Mouse (Mus musculus) embryo, embryonic 10.5 days (tissue): Measurements from ENCODE around the gene 4930402F06Rik.

Source experiments
- DNase-seq: peaks from one replicate; pipeline ENCODE4 v3.0.0-alpha.2; 2015; ENCODE audit warnings: low spot score

4930402F06Rik gene

GRCm38 (mm10) chr2:35397096-35397495 is at the start of gene 4930402F06Rik:
TSS of gene 4930402F06Rik (minus strand) at chr2:35397175.
- DNase-seq, result no peak

DNA sequence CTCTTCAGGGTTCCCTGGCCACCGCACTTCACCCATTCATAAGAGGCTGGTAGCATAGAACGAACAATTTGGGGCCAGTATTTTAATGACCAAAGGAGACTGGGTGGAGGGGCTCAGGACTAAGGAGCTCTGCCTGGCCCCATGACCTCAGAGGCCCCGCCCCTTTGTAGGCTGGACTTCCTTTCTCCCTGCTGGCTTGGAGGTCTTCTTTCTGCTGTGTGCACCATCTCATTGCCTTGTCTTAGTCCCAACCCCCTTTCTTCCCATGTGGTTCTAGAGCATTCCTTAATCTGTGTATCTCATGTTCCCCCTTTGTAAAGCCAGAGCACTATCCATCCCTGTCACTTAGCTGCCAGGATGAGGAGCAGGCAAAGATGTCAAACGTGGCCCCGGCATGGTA is 49.3 kb upstream of the 4930402F06Rik start:
- DNase-seq, result no peak

GRCm38 (mm10) chr2:35445610-35446009 is 48.6 kb upstream of the 4930402F06Rik start:
- DNase-seq, result no peak

DNA sequence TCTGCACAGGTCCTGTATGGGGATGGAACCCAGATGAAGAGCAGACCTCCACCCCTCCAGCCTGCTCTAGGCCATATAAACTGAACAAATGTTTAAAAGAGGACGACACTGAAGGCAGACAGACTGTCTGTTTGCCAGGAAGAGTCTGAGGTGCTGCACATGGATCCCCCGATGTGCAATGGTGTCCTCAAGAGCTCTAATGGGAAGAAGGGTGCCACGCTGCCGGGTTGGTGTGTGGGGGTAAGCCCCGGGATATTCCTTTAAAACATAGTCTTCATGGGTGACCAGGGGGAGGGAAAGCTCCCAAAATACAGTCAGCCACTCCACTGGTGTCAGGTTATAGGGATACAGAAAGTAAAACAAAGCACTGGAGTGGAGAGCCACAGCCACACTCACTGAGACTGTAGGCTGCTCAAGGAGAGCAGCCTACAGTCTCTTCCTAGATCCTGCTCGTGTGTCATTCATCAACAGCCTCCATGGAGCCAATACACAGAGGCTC is 47.8 kb upstream of the 4930402F06Rik start:
- DNase-seq, result no peak

- no peak for DNase-seq
Measured at GRCm38 (mm10) chr2:35443981-35444763, 47.2 kb upstream of the 4930402F06Rik start.

GRCm38 (mm10) chr2:35443325-35443724 is 46.4 kb upstream of the 4930402F06Rik start:
- no peak for DNase-seq

DNA sequence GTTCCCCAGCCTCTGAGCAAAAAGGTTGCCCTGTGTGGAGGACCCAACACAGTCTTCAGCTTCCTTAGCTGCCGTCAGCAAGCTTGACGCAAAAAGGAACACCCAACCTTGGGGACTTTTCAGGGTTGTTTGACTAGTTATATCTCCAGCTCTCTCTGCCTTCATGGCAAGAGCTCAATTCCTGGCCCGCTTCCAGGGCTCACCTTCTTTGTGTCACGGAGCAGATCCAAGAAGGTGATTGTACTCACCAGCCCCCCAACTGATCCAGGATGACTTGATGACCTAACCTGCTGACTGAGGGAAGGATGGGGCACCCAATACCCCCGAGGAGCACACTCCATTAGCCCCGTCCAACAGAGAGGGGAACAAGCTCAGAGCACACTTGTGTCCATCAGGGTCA is 45.1 kb upstream of the 4930402F06Rik start:
- no peak for DNase-seq

GRCm38 (mm10) chr2:35441419-35441818 is 44.4 kb upstream of the 4930402F06Rik start:
- no peak for DNase-seq

- DNase-seq, result no peak
Measured at GRCm38 (mm10) chr2:35440480-35440879, 43.5 kb upstream of the 4930402F06Rik start.

DNA sequence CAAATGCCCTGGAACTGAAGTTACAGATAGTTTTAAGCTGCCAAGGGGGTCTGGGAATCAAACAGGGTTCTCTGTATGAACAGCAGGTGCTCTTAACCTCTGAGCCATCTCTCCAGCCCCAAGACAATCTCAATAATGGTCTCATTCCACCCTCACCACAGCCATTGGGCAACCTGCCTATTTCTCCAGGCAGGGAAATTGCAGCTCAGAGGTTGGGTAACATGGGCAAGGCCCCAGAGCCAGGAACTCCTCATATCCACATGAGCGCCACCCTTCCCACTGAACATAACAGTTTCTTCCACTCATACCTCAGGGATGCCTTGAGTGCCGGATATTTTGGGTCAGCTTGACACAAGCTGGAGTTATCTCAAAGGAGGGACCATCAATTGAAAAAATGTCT is 40.8 kb upstream of the 4930402F06Rik start:
- DNase-seq, result no peak

- DNase-seq, result no peak
Measured at GRCm38 (mm10) chr2:35434576-35435123, 37.7 kb upstream of the 4930402F06Rik start.

GRCm38 (mm10) chr2:35433428-35433827 is 36.5 kb upstream of the 4930402F06Rik start:
- no peak for DNase-seq

GRCm38 (mm10) chr2:35432472-35432871 is 35.5 kb upstream of the 4930402F06Rik start:
- DNase-seq, result peak; percentile 35

DNA sequence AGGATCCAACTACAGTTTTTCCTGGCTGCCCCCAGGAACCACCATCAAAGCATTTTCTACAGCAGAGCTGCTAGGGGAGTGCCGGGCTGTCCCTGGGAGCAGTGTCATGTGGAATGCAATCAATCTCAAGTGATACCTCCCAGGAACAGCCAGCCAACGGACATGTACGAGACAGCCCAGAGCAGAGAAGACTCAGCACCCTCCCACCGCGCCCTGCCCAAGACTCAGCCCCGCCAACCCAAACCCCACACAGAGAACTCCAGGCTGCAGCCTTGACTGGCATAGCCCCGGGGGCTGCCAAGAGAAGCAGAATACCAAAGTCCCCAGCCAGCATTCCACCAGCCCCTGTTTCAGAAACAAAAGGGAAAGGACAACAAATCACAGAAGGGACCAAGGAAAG is 35.0 kb upstream of the 4930402F06Rik start:
- peak; percentile 39 for DNase-seq

GRCm38 (mm10) chr2:35430806-35431205 is 33.8 kb upstream of the 4930402F06Rik start:
- no peak for DNase-seq

GRCm38 (mm10) chr2:35428615-35429300 is 31.8 kb upstream of the 4930402F06Rik start:
- peak; percentile 37 for DNase-seq

- peak; percentile 59 for DNase-seq
Measured at GRCm38 (mm10) chr2:35427559-35427958, 30.6 kb upstream of the 4930402F06Rik start.

DNA sequence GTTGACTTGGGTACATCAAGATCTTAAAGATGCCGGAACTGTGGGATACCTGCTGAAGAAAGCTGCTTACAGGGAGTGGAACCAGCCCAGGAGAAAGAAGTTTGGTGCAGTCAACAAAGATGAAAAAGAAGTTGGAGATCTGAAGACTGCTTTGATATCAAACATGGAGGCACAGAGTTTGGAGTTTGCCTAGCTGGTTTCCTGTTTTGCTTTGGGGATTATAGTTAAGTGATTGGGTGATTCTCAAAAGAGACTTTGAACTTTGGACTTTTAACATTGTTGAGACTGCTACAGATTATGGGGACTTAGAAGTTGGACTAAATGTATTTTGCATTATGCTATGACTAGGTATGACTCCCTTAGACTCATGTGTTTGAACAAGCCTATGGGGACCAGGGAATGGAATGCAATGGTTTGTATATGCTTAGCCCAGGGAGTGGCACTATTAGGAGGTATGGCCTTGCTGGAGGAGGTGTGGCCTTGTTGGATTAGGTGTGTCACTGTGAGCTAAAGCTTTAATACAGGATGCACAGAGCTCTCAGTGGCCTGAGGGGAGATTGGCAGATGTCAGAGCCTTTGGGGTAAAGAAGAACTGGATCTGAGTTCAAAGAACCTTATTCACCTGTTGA is 26.9 kb upstream of the 4930402F06Rik start:
- DNase-seq, result no peak

DNA sequence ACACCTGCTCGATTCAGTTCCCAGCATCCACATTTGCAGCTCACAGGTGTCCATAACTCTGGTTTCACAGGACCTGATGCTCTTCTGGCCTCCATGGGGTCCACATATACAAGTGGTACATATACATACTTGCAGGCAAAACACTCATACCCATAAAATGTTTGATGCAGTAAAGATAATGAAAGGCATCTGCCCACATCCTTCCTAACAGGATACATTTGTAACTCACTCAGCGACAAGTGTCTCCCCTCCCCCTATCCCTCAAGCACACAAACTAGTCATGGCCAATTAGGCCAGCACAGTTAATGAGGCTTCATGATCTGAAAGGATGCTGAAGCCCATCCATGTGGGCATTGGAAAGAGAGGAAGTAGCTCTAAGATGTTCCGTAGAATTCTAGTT is 25.4 kb upstream of the 4930402F06Rik start:
- no peak for DNase-seq

GRCm38 (mm10) chr2:35420681-35421080 is 23.7 kb upstream of the 4930402F06Rik start:
- DNase-seq, result no peak

DNA sequence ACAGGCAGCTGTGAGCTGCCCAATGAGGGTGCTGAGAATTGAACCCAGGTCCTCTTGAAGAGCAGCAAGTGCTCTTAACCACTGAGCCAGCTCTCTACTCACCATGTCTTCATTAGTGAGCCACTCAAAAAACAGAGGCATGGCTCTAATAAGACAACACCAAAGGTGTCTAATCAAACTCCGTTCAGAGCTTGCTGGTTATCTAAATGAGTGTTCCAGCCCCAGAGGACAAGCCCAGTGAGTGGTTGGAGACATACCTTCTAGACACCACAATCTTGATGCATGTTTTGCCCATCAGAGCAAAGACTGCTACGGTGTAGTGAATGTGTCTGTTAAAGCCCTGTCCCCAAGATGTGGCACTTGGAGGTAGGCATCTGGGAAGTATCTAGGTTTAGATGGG is 22.7 kb upstream of the 4930402F06Rik start:
- no peak for DNase-seq

DNA sequence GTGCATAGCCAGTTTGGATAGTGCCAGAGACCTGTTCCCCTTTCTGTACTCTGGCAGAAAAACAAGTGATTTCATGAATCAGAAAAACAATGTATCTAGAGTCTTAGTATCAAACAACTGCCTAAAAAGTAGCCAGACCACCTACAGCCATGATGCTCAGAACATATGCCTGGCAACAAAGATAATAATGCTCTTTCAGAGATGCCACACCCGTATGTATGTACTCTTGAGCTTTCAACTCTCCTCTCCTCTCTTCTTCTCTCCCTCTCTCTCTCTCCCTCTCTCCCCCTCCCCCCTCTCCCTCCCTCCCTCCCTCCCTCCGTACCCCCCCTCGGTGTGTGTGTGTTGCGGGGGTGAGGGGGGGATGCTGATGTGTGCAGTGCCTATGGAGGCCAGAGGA is 22.3 kb upstream of the 4930402F06Rik start:
- no peak for DNase-seq
